Mouse (Mus musculus) brain, embryonic 14.5 days (tissue): ENCODE measurements around the gene Fstl4.

Experiments used
- CTCF ChIP-seq: fragments of 200-500 bp; IDR thresholded peaks from 2 replicates; pipeline ENCODE4 v1.5.1; 2012; ENCODE audit warnings: inconsistent platforms, mild to moderate bottlenecking, moderate library complexity, borderline replicate concordance; ENCODE audit not compliant: insufficient read depth, insufficient read length; ENCODE audit errors: extremely low read depth
- POLR2A ChIP-seq: fragments of 200-500 bp; IDR thresholded peaks from 2 replicates; pipeline ENCODE4 v1.6.1; 2012; ENCODE audit warnings: mild to moderate bottlenecking, inconsistent platforms, borderline replicate concordance; ENCODE audit not compliant: poor library complexity, insufficient read depth, insufficient read length, severe bottlenecking; ENCODE audit errors: extremely low read depth

DNA sequence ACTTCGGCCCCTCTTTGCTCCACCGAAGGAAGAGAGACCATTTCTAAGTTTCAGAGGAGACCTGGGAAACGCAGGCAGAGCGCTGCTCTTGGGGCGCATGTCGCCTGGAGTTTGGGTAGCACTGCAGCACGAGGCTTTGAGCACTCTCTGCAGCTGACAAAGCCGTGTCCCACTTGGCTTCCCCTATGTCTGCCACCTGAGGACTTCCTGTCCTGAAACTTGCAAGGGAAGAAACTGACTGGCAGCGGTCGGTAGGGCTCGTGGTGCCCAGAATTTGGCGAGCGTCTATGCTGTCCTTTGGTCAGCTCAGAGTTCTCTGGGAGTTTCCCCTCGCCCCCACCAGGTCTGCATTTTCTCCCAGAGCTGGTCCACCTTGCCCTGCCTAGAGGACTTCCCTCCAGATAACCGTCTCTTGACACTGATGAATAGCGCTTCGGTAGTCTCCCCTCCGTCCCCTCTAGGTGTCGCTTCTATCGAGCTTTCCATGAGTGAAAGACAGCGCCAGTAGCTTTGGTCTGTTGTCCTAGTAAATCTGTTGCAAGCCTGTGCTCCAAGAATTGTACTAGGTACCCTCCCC, 1.3 kb downstream of the Fstl4 start:
- TF ChIP-seq CTCF (peak; percentile 72; the same call in 1 of the 2 replicates), POLR2A (no peak)
